Mouse (Mus musculus): ENCODE data around the gene Pin4. TPM values are rescaled to one million over a fixed set of nuclear protein-coding genes. Genes with fewer than 3 reads are reported as not detected.
A peak's percentile ranks its signal among the peaks of the same experiment; 100 is the strongest.
"Not testable (repeated sequence)": the region's sequence is repeated elsewhere in the genome, so short reads cannot be mapped to it uniquely, and the experiment has no call there.

Pin4 gene
- polyA plus RNA-seq, 1 experiment from 2014 or later, result 54.4 TPM

DNA sequence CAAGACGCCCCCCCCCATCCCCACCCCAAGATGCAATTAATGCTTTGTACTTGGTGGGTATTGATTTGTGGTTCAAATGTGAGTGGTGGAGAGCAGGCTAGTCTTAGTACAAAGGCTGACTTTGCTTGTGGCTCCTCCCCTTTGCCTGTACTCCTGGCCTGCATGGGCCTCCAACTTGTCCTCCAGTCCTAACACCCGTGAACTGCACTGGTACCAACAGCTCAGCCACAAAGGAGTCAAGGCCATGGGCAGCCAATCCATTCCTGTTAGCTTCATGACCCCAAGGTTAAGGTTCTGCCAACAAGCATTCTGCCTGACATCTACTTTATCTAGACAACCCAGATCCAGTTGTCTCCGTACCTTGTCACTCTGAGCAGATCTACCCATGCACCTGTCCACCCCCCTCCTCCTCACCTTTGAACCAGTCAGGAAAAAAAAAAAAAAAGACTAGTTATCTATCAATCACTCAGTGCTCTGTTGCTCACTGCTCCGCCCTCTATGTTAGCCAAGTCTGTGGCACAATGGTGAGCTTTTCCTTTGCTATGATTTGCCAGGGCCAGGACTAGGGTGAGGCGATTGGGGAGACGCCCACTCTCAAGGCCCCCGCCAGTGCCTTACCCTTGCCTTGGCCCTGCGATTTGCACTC is 33.3 kb upstream of the Pin4 start:
- Histone ChIP-seq H3K9me3 (no peaks in the 10 kb centered on the region), H3K4me3 (replicated peaks) (no peak overlapping the region), H3K27me3 (replicated peaks) (no peaks in the 10 kb centered on the region), H3K4me2 (no peak overlapping the region), H3K4me1 (no peaks in the 10 kb centered on the region), H3K9ac (no peak overlapping the region), H3K36me3 (no peaks in the 10 kb centered on the region), H3K27ac (no peak overlapping the region)
- 72% methylated on average over 8 of the region's 8 CpGs for WGBS
- ATAC-seq (ENCODE audit: insufficient read depth, low FRiP score, low read depth), result peak; percentile 63; the same call in 1 of the 2 replicates

DNA sequence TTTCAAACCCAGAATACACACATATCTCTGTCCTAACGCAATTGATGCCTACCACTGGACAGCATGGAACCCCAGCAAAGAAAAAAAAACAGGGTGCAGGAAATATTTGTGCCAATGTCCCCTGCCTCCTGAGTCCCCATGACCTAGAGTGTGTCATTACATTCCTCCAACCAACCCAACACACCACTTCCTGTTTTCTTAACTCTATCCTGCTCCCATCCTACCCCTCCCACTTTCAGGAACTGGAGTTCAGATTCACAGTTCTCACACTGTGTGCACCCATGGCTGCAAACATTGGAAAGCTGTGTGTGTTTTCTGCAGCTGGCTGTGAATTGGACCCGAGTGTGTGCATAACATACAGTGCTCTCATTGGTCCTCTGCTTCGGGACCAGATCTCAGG is 28.6 kb upstream of the Pin4 start:
- 67% methylated on average over 3 of the region's 3 CpGs for WGBS
- no peak overlapping the region for H3K9ac ChIP-seq
- no peak overlapping the region for H3K4me3 ChIP-seq (replicated peaks)
- H3K27me3 ChIP-seq (replicated peaks), result no peaks in the 10 kb centered on the region; the same call in 1 of the 2 replicates
- no peak for ATAC-seq (ENCODE audit: insufficient read depth, low FRiP score, low read depth)
- no peaks in the 10 kb centered on the region for H3K36me3 ChIP-seq
- H3K27ac ChIP-seq, result no peak overlapping the region
- no peaks in the 10 kb centered on the region for H3K9me3 ChIP-seq
- no peak overlapping the region for H3K4me2 ChIP-seq
- no peaks in the 10 kb centered on the region for H3K4me1 ChIP-seq

DNA sequence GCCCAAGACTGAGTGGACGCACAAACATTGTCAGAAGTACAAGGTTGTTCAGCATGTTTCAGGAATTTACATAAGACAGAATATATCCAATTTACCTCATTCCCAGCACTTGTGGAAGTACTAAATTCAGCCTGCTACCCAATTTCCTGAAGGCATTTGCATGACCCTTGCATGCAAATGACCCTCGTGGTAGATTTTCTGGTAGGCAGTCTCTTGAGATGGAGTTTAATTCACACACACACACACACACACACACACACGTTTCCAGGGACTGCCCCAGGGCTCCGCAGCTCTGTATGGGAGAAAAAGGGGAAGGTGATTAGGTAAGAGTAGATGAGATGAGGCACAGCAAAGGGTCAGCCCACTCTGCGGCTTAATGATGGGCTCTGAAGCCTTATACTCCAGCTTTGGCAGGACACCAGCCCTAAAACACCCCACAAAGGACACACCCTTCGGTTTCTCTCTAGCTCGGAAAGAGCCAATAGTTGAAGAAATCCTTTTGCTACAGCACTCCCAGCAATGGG is 24.8 kb upstream of the Pin4 start:
- Histone ChIP-seq H3K9ac (no peak overlapping the region), H3K4me2 (no peak overlapping the region), H3K9me3 (no peaks in the 10 kb centered on the region), H3K4me3 (replicated peaks) (no peak overlapping the region), H3K27me3 (replicated peaks) (no peaks in the 10 kb centered on the region; the same call in 1 of the 2 replicates), H3K36me3 (no peaks in the 10 kb centered on the region), H3K27ac (no peak overlapping the region), H3K4me1 (no peaks in the 10 kb centered on the region)
- 71% methylated on average over 7 of the region's 7 CpGs for WGBS
- ATAC-seq (ENCODE audit: insufficient read depth, low FRiP score, low read depth), result no peak

DNA sequence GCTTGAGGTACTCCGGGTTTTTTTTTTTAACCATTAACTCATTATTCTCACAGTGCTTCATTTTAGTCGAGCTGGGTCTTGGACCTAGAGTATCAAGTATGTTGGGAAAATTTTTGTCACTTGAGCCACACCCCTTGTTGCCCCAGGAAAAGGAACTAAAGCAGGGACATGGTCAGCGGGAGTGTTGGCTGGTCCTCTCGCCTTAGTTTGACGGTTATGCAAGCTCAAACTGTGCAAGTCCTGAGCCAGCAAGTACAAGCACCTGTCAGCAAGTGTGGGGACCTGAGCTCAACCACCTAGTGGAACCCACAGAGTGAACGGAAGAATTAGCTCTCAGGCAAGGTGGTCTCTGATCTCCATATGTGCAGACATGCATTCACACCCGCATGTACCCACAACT is 17.4 kb upstream of the Pin4 start:
- Histone ChIP-seq H3K4me3 (replicated peaks) (no peak overlapping the region), H3K27ac (no peak overlapping the region), H3K36me3 (no peaks in the 10 kb centered on the region), H3K4me1 (no peaks in the 10 kb centered on the region), H3K27me3 (replicated peaks) (no peaks in the 10 kb centered on the region), H3K9ac (no peak overlapping the region), H3K9me3 (no peaks in the 10 kb centered on the region), H3K4me2 (no peak overlapping the region)
- WGBS, result 68% methylated on average over 7 of the region's 7 CpGs
- no peak for ATAC-seq (ENCODE audit: insufficient read depth, low FRiP score, low read depth)

DNA sequence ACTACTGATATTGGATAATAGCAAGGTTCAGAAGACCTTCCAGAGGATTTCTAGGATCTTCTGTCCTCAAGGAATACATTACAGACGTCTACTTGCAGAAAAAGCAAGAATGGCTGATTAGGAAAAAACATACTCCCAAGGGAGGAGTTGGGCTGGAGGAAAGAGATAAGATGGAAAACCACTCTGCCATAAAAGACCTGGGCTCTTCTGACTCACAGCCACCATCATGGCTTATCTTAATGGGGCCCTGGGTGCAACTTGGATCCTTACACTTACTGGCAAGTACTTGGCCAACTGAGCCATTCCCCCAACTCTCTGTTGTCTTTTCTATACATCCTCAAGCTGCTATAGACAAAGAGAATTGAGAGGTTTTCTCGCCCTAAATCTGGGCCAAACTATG is 15.4 kb upstream of the Pin4 start:
- not testable (repeated sequence) for H3K9ac ChIP-seq; H3K36me3 ChIP-seq; H3K27ac ChIP-seq; H3K4me2 ChIP-seq; H3K9me3 ChIP-seq; ATAC-seq (ENCODE audit: insufficient read depth, low FRiP score, low read depth); H3K4me3 ChIP-seq (replicated peaks); H3K27me3 ChIP-seq (replicated peaks); H3K4me1 ChIP-seq
- 56% methylated on average over 2 of the region's 2 CpGs for WGBS

DNA sequence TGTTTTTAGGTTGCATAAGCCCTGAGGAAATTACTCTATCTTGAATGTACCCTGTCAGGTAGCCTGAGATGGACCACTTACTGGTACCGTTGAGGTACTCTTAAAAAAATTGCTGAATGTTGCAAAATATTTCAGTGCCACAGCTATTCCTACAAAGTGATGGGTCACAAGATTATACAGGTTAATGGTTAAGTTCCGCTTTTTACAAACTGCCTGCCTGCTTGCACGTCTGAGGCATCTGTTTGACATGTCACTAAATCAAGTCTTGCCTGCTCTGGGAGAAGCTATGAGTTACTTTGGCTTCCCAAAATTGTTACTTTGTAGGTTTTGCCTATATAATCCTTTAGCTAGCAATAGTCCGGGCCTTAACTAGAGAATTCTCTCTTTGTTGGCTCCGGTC is 9.9 kb upstream of the Pin4 start:
- not testable (repeated sequence) for ATAC-seq (ENCODE audit: insufficient read depth, low FRiP score, low read depth); H3K36me3 ChIP-seq; H3K27ac ChIP-seq; H3K4me1 ChIP-seq; H3K9me3 ChIP-seq; H3K4me2 ChIP-seq; H3K9ac ChIP-seq; H3K27me3 ChIP-seq (replicated peaks); H3K4me3 ChIP-seq (replicated peaks)
- WGBS, result 67% methylated on average over 5 of the region's 5 CpGs

DNA sequence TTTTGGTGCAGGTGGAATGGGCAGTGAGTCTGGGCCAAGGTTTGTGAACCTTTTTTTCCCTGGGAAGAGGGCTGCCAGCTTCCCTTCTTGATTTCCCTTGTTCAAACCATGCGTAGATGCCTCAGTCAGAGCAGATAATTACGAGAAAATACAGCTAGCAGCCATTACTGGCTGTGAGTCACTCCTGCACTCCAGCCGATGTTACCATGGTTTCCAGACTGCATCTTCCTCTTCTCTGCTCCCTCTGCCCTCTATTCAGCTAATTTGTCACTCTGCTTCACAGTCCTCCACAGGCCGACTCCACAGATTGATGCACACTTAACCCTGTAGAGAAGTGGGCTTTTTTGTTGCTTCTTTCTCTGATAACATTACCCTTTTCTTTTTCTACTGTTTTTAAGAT is 3.6 kb upstream of the Pin4 start:
- Histone ChIP-seq H3K27ac (no peak overlapping the region), H3K4me2 (no peak overlapping the region), H3K4me1 (no peaks in the 10 kb centered on the region), H3K9me3 (no peaks in the 10 kb centered on the region), H3K27me3 (replicated peaks) (no peaks in the 10 kb centered on the region), H3K36me3 (no peaks in the 10 kb centered on the region), H3K9ac (no peak overlapping the region), H3K4me3 (replicated peaks) (no peak overlapping the region)
- no peak for ATAC-seq (ENCODE audit: insufficient read depth, low FRiP score, low read depth)
- 52% methylated on average over 4 of the region's 4 CpGs for WGBS

DNA sequence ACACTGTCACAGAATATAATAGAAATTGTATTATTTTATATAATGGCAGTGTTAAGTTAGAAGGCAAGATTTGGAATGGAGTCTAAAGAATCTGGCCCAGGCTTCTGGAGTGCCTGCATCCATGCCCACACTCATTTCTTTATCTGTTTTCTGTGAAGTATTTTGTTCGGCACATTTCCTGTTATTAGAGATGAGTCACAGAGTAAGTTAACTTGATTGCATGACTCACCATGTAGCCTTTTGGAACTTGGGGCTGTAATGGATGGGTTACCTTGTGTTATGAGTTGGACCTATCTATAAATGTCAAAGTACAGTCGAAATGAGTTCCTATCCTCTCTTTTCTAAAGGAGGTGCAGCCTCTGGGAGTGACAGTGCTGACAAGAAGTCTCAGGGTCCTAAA is 2.1 kb downstream of the Pin4 start:
- no peaks in the 10 kb centered on the region for H3K9me3 ChIP-seq
- ATAC-seq (ENCODE audit: insufficient read depth, low FRiP score, low read depth), result no peak
- WGBS, result 69% methylated on average over 2 of the region's 2 CpGs

DNA sequence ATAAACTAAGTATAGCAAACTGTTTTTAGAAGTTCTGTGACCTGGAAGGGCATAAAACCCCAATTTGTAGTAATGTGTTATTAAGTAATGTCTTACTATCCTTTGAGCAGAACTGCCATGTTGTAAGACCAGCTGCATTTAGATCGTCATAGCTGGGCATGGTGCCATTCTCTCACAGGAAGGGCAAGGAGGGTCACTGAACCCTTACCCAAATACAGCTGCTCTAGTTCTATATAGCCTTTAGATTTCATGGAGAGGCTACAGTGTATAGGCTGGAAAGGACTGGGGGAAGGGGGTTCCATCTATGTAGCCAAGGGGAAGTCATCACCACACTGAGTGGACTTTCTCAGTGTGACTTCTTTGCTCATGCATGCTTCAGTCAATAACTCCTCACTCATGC is 21.9 kb downstream of the Pin4 start:
- H3K4me1 ChIP-seq, result no peaks in the 10 kb centered on the region
- no peak overlapping the region for H3K9ac ChIP-seq
- no peak overlapping the region for H3K4me3 ChIP-seq (replicated peaks)
- no peak overlapping the region for H3K27ac ChIP-seq
- H3K36me3 ChIP-seq, result no peaks in the 10 kb centered on the region
- WGBS, result 50% methylated on average over 1 of the region's 1 CpGs
- no peak overlapping the region for H3K4me2 ChIP-seq
- ATAC-seq (ENCODE audit: insufficient read depth, low FRiP score, low read depth), result no peak
- no peaks in the 10 kb centered on the region for H3K27me3 ChIP-seq (replicated peaks)
- H3K9me3 ChIP-seq, result no peaks in the 10 kb centered on the region

More for the DNA sequence above, 2.1 kb downstream of the Pin4 start:
- Histone ChIP-seq H3K9ac (no peak overlapping the region), H3K4me3 (replicated peaks) (no peak overlapping the region), H3K4me2 (no peak overlapping the region), H3K4me1 (no peaks in the 10 kb centered on the region), H3K27me3 (replicated peaks) (no peaks in the 10 kb centered on the region), H3K36me3 (no peaks in the 10 kb centered on the region), H3K27ac (no peak overlapping the region)

DNA sequence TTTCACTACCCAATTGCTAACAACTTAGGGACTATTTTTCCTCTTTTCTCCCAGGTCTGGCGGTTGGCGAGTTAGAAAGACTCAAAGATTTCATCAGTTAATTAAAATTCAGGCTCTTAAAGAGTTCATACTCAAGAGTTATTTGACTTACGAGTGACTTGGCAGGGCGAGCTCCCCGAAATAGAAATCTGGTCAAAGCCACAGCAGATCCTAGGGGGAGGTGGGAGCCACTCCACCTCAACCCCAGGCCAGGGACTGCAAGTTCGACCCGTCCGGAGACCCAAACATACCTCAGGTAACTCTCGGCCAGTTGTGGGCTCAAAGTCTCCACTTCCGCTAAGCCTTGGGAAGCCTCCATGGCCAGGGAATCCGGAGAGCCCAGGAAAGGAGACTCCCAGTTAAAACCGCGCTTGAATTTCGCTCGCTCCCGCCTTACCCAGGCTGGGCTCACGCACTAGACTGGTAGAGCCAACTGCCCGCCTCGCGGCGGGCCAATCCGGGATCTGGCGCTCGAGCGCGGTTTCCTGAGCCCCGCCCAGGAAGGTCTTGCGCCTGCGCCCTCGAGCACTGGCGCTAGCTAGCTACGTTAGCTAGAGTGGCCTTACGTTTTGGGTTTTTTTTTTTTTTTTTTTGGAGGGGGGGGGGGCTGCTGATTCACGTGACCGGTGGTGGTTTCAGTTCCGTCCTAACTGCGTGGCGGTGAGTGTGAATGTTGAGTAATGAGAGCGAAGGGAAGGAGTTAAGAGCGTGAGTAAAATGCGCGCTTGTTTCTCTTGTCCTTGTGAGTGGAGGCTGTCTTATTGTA is 37.6 kb downstream of the Pin4 start, which contains the start of gene Ercc6l:
Gene Ercc6l, minus strand, starts transcription at position 474 of the 805 bp plus-strand sequence.
- Histone ChIP-seq H3K4me3 (replicated peaks) (peak within 1 kb of the TSS; percentile 56), H3K9ac (peak within 1 kb of the TSS; percentile 37; the same call in 1 of the 2 replicates), H3K4me1 (no peaks in the 10 kb centered on the region), H3K9me3 (no peaks in the 10 kb centered on the region), H3K4me2 (peak within 1 kb of the TSS; percentile 42), H3K27ac (peak within 1 kb of the TSS; percentile 77; the same call in 1 of the 2 replicates), H3K27me3 (replicated peaks) (no peaks in the 10 kb centered on the region), H3K36me3 (no peaks in the 10 kb centered on the region)
- ATAC-seq (ENCODE audit: insufficient read depth, low FRiP score, low read depth), result peak; percentile 98
- 15% methylated on average over 42 of the region's 42 CpGs for WGBS

DNA sequence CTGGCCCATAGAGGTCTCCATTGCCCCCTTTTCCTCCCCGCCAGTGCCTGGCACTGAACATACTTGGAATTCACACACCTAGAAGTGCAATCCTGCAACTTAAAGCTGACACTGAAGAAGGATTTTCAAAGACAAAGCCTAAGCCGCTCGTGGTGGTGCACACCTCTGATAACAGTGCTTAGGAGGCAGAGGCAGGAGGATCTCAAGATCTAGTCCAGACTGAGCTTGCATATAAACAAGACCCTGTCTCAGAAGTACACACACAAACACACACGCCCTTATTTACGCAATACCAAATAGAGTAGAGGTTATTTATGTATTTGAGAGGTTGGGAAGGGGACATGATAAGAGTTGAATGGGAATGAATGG is 38.2 kb downstream of the Pin4 start:
- WGBS, result 49% methylated on average over 5 of the region's 5 CpGs
- H3K4me1 ChIP-seq, result no peaks in the 10 kb centered on the region
- H3K27me3 ChIP-seq (replicated peaks), result no peaks in the 10 kb centered on the region
- H3K4me2 ChIP-seq, result peak overlapping the region; percentile 42
- peak overlapping the region; percentile 39 for H3K4me3 ChIP-seq (replicated peaks)
- H3K9me3 ChIP-seq, result no peaks in the 10 kb centered on the region
- H3K9ac ChIP-seq, result no peak overlapping the region
- ATAC-seq (ENCODE audit: insufficient read depth, low FRiP score, low read depth), result peak; percentile 18
- peak overlapping the region; percentile 77; the same call in 1 of the 2 replicates for H3K27ac ChIP-seq
- no peaks in the 10 kb centered on the region for H3K36me3 ChIP-seq

DNA sequence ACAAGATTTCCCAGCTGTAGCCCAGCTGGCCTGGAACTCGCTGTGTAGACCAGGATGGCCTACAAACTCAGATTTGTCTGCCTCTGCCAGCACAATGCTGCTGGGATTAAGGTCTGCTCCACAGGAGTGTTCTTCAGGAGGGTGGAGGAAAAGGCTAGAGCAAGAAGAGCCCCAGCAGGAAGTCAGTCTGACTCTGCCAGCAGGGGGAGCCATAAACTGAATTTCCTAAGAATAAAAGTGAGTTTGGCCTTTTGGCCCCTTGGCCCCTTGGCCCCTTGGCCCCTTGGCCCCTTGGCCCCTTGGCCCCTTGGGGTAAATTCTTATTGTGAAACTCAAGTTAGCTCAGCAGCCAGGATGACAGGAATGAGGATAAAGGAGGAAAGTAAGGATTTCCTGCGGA is 40.5 kb downstream of the Pin4 start:
- no peak overlapping the region for H3K4me2 ChIP-seq
- no peaks in the 10 kb centered on the region for H3K27me3 ChIP-seq (replicated peaks)
- H3K36me3 ChIP-seq, result no peaks in the 10 kb centered on the region
- no peak overlapping the region for H3K4me3 ChIP-seq (replicated peaks)
- WGBS, result 63% methylated on average over 2 of the region's 2 CpGs
- no peak for ATAC-seq (ENCODE audit: insufficient read depth, low FRiP score, low read depth)
- no peaks in the 10 kb centered on the region for H3K4me1 ChIP-seq
- no peak overlapping the region for H3K27ac ChIP-seq
- no peak overlapping the region for H3K9ac ChIP-seq
- H3K9me3 ChIP-seq, result no peaks in the 10 kb centered on the region
